Mouse (Mus musculus): ENCODE measurements around the gene Unc45b.

Gene Unc45b

DNA sequence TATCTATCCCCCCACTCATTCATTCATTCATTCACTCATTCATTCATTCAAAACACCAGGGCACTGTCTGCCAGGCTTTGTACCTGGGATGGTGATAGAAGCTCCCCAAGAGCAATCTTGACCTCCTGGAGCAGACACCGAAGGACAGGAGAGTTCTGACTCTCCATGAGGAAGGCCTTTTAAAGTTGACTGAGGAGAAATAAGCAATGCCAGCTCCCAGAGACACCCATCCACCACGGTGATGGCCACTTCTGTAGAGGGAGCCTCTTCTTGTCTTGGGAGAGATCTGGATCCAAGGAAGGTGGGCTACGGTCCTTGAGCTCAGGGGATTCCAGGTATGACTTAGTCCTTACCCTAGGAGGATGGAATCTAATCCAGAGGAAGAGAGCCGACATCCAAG lies at the start of gene Unc45b:
TSS of gene Unc45b (plus strand) at position 301 of the 400 bp plus-strand sequence.
- no peak for DNase-seq (ENCODE audit: low read depth, low spot score)

DNA sequence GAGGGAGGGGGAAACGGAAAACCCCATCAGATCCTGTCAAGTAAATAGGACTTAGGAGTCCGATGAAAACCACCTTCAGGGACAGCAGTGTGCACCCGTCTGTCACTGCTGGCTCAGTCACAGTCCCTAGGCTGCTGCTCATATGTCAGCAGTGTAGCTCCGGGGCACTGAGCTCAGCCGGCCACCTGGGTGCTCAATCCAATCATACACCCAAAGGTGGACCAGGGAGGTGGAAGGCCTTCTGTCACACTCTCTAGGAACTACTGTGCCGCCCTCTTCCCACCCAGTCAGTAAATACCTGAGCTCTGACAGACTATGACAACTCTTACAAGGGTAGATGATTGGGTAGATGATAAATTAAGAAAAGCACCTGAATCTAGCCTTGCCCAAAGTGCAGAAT lies 49.6 kb upstream of the Unc45b start:
- no peak for DNase-seq (ENCODE audit: low read depth, low spot score)

DNA sequence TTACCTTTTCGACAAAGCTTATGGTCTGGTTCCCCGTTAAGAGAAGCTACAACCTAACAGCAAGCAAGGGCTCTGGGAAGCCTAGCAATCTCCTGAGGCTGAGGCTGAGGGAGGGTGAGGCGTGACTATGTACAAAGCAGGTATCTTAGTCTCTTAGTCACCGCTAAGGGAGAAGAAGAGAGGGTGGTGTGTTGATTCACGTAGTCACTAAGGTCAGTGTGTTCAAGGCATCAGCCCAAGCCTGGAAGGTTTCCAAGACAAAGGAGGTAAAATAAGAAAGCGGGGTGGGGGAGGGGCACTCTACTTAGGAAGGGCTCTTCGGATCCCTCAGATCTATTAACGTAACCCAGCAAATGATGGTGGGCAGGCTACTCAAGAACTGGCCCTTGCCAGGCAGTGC lies 48.8 kb upstream of the Unc45b start:
- no peak for DNase-seq (ENCODE audit: low read depth, low spot score)

DNA sequence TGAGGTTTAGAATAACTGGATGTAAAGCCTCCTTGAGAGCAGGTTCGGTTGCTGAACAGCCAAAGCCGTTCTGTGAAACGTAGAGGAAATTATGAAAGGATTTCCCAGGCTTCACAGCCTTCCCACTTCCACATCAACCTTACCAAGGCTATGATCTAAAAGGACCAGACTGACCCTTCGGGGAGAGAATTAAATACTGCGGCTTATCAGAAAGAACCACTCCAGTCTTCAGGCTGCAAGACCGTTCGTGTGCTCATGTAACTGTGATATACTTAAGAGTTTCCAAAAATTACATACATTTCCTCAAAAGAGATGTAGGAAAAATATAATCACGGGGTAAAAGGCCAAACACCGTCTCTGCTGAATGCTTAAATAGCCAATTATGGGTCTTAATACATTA lies 47.7 kb upstream of the Unc45b start:
- DNase-seq (ENCODE audit: low read depth, low spot score): no peak

DNA sequence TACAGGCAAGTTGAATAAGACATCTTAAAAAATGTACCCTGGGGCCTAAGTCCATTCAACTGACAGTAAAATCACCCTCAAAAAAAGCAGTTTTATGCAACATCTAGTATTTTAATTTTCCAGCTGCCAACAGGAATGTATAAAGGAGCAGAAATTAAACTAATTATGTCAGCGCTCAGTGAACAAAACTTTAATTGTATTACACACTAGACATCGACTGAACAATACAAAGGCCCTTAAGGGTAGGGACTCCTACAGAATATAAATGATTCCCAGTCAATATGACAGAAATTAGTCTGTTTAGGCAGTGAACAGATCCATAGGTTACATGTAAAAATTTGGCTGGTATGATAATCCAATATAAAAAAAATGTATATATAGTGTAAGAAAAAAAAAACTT lies 47.3 kb upstream of the Unc45b start:
- no peak for DNase-seq (ENCODE audit: low read depth, low spot score)

DNA sequence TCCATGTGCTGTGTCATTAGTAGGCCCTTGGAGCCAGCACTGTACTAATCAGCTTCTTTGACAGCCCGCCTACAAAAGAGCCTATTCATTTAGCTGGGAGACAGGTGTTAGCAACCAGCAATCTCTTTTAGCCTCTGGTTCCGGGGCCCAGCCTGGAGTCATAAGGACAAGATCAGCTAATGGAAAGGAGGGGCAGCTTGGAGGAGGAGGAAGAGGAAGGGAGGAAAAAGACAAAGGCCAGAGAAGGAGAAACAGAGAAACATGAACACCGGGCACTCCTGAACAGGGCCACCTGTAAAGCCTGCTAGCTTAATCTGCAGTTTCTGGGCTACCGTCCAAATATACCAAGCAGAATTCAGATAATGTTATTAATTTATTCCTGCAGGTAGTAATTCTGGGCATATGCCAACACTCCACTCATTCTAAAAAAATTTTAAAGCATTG lies 46.8 kb upstream of the Unc45b start:
- no peak for DNase-seq (ENCODE audit: low read depth, low spot score)

DNA sequence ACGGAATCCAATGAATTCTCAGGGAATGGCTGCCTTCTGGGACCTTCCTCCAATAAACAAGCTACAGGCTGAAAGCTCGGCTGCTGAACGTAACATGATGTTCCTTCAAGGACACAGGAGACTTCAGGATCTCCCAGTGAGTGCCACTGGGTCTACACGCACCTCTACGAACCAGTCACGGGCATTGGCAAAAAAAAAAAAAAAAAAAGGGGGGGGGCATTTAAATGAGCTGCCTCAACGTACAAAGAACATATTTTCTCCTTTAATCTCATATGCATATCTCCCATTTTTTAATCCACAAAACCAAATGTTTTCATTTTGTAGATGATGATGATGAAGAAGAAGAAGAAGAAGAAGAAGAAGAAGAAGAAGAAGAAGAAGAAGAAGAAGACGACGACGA lies 44.4 kb upstream of the Unc45b start:
- no peak for DNase-seq (ENCODE audit: low read depth, low spot score)

DNA sequence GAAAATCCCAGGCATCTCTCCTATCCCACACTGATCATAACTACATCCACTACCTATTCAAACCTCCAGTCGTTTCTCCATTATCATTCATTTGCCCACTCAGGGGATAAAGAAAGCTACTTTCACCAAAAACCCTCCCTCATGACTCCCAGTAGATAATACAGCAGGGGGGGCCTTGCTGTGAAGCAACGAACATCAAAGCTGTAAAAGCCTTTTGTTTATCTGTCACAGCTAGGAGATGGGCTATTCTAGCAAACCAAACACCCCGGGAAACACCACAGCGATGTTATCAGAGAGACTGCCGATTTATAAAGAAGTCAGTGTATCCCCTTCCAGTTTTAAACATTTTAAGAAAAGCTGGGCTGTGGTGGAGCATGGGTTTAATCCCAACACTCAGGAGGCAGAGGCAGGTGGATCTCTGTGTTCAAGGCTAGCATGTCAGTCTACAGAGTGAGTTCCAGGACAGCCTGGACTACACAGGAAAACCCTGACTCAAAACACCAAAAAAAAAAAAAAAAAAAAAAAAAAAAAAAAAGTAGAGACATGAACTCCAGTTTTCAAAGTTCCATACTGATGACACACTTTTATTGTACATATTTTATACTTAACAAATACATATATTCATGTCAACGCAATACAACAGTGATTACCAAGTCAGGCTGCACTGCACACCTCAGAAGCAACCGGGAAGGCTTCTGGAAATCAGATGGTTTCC lies 43.3 kb upstream of the Unc45b start:
- no peak for DNase-seq (ENCODE audit: low read depth, low spot score)

DNA sequence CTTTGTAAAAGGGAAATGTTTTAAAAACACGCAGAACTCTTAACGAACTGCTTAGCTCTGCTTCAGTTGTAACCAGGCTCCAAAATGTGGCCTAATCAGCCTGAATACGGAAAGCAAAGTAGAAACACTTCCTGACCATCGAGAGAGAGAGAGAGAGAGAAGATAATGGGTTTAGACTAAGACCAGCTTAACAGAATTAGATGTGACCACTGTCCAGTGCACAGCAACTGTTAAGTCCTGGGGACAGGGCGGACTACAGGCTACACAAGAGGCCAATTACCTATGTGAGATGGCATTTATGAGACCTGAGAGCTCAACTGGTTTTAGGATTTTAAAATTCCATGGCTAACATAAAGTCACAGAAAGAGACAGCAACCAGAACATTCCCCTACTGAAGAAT lies 42.4 kb upstream of the Unc45b start:
- DNase-seq (ENCODE audit: low read depth, low spot score): no peak

DNA sequence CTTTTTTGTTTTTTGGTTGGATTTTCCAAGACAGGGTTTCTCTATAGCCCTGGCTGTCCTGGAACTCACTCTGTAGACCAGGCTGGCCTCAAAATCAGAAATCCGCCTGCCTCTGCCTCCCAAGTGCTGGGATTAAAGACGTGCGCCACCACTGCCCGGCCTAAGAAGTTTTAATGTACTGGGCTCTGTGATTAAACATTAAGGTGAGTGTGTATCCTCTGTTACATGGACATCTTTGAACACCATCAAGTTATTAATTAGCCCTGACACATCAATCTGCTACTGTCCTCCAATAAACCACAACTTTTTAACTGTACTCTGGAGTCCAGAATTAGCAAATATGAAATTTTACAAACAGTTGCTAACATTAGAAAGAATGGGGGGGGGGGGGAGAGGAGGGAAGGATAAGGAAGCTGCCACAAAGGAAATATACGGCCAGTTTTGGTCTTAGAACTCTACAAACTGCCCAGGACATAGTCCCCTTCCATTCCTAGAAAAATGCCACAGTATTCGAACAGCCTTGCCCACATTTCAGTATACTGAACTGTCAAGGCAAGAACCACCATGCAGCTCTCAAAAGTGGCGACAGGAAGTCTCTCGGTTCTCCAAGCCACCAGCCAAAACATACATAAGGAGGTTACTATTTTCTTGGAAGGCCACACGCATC lies 40.7 kb upstream of the Unc45b start:
- no peak for DNase-seq (ENCODE audit: low read depth, low spot score)

DNA sequence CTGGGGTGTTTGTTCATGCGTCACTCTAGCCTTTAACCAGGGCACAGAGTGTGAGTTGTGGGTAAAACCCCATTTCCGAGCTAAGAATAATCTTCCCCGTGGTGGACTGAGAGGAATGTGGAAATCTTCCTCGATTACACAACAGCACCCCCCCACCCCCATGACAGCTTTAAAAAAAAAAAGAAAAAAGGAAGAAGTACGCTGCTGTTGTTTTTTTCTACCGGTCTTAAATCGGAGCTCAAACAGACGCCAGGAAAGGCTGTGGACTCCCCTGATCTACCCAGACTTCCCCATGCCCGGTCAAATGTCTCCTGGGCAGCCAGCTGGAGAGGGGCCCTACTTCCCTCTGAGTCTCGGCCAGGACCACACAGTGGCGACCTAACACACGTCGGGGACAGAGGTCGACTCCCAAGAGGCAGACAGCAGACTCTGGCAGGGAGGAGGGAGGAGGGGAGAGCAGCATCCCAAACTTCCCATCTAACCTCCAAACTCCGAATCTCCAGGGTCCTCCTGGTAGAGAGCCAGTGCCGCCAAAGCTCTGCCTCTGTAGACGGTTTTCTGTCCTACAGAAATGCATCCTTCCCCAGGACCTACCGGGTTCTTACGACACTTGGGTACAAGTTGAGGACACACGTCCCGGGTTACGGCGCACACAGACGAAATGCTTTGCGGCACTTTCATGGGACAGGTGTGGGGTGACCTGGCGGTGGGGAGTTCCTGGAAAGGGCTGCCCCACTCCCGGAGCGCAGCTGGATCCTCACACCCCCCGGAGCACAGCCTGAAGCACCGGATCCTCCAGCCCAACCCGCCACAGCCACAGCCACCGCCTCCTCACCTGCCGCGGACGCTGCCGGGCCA lies 39.9 kb upstream of the Unc45b start:
- no peak for DNase-seq (ENCODE audit: low read depth, low spot score)

DNA sequence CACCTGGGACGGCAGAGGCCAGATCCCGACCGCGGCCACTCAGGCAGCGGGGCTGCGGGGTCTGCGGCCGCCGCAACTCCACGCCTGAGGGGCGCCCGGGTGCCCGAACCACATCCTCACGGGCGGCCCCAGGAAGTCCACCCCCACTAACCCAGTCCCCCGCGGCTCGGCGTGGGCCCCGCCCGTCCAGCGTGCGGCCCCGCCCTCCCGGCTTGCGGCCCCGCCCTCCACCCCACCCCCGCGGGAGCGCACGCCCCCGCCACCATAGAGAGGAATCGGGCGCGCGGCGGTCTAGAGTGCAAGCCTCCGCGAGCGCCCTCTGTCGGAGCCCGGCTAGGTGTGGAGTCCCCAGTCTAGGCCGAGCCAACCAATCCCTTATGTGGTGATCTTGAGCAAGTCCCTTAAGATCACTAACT lies 39.3 kb upstream of the Unc45b start, which contains the start of gene Rffl:
TSS of gene Rffl (minus strand) at position 180 of the 416 bp plus-strand sequence.
- peak; percentile 74 for DNase-seq (ENCODE audit: low read depth, low spot score)

DNA sequence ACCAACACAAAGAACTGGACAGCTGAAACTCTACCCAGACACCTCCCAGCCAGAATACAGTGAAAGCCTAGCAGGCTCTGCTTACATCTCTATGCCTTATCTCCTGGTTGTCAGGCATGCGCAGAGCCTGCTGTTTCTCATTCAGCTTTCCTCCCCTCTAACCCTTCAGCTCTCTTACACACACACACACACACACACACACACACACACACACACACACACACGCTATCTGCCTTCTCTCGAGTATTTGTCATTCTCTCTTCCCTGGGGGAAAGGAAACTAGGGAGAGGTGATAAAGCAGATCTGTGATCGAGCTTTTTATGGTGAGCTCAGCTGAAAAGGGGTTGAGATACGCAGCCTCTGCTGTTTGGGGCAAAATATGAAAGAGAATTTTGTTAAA lies 35.4 kb upstream of the Unc45b start:
- no peak for DNase-seq (ENCODE audit: low read depth, low spot score)

DNA sequence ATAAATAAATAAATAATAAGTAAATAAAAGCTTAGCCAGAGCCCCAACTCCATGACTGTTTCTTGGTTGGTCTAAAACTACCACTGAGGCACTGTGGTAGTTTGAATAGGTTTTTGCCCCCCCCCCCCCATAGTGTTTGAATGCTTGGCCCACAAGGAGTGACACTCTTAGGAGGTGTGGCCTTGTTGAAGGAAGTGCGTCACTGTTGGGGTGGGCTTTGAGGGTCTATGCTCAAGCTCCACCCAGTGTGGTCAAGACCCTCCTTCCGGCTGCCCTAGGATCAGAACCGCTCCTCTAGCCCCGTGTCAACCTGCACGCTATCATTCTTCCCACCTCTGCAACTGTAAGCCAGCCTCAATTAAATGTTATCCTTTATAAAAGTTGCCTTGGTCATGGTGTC lies 34.7 kb upstream of the Unc45b start:
- no peak for DNase-seq (ENCODE audit: low read depth, low spot score)

DNA sequence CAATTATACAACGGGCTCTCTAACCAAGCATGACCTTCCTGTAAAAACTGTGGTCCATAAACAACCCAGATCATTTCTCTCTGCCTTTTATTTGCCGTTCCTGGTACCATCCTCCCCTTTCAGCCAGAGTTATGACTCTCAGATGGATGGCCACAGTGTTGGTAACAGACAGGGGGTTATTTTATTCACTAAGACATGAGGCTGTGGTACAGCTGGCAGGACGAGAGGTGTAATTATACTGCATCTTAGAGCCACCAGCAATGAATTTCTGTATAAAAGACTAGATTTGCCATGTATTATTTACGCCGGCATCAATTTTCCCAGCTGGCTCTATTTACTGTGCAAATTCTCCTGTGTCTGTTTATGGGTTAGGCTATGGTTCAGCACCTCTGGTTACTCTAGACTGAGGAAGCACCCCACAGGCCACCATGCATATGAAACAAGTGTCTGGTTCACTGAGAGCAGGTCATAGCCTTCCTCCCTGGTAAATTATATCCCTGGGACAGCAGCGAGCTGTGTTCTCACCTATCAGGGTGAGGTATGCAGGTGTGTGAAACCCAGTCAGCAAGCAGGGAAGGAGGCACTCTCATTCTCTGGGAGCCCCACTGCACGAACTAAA lies 32.5 kb upstream of the Unc45b start:
- no peak for DNase-seq (ENCODE audit: low read depth, low spot score)

DNA sequence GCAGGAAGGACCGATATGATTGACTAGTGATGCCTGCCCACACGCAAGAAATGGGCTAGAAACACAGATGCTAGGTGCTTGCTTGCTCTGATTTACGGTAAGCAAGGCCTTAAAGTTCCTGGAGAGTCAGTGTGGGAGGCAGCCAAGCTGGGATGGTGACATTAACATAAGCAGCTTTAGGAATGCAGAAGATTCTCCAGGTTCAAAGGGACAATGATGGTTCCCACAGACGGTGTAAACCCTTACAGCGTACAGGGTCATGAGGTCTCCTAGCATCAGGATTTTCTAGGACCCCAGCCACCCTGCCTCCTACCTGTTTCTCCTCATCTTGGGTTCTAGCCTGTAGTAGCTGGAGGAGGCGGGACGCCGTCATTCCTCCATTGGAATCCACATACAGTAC lies 27.2 kb upstream of the Unc45b start:
- DNase-seq (ENCODE audit: low read depth, low spot score): no peak

DNA sequence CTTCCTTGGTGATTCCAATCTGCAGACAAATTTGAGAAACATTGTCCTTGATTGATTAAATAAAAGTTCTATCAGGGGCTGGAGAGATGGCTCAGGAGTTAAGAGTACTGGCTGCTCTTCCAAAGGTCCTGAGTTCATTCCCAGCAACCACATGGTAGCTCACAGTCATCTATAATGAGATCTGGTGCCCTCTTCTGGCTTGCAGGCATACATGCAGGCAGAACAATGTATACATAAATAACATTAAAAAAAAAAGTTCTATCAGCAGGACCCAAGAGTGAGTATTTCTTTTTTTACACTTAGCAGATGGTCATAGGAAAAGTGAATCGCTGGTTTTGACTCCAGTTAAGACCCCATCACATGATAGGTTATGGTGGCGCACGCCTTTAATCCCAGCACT lies 23.8 kb upstream of the Unc45b start:
- no peak for DNase-seq (ENCODE audit: low read depth, low spot score)

DNA sequence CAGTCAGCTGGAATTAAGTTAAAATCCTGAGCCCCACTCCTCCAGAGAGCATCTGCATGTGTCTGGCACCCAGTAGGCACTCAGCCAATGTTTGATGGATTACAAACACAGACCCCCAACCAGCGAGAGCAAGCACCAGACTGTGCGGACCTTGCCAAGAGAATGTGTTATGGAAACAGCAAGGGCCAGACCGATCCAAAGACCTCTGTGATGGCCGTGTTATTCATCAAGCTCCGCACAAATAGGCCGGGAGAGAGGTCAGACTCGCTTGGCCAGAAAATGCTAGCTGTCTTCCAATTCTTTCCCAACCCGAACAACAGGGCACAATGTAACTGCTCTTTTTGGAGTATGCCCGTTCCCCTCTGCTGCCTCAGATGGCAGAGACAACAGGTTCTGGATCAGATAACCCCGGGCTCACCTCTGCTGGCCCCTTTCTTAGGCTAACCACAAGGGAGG lies 21.8 kb upstream of the Unc45b start:
- DNase-seq (ENCODE audit: low read depth, low spot score): no peak

DNA sequence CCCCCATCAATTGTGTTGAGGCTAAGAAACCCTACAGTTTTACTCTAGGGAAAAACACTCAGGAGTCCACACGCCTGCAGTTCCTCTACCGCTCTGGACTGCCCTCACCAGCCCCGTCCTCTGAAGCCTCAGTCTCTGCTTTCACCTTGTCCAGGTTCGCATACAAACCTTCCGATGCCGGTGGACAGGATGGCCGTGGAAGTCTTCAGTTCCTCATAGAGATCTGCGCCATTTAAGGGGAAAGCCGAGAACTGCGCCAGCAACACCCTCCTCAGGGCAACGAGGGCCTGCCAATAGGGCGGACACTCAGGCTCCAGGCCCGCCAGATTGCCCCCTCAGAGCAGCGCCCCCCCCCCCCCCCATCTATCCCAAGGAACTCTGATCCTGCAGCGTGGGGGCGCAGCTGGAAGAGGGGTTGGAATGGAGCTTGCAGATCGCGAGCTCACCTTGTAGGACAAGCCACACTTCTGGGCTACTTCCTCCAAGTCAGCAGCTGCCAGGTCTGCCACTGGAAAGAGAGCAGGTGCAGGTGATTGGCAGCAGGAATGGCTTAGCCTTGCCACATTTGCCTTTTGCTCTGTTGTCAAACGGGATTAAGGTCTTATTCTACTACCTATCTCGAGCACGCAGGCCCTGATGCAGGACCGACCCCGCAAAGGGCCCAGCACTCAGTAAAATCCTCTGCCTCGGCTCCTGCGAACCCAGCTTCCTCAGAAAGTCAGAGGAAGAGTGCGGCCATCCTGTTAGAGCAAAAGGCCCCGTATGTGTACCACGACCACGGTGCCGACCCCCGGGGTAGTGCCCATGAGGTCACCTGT lies 20.6 kb upstream of the Unc45b start:
- no peak for DNase-seq (ENCODE audit: low read depth, low spot score)

DNA sequence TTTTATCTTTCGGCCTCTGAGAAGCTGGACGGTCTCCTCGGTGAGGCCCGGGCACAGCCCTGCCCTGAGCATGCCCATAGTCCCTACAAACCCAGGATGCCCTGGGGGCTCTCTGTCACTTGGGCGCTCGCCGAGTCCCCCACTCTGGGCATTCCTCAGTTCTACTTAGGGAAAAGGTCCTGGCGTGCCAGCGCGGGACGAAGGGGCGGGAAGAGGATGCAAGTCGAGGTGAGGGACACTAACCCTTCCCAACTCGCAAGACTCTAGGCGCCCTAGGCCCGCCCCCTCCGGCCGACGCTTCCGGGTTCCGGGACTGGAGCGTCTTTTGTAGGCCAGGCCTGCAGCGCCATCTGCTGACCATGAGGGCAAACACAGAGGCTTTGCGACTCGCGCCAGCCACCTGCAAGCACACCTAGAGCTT lies 20.0 kb upstream of the Unc45b start, which contains the start of gene Rad51d:
TSS of gene Rad51d (minus strand) at position 273 of the 421 bp plus-strand sequence.
- peak; percentile 87 for DNase-seq (ENCODE audit: low read depth, low spot score)

DNA sequence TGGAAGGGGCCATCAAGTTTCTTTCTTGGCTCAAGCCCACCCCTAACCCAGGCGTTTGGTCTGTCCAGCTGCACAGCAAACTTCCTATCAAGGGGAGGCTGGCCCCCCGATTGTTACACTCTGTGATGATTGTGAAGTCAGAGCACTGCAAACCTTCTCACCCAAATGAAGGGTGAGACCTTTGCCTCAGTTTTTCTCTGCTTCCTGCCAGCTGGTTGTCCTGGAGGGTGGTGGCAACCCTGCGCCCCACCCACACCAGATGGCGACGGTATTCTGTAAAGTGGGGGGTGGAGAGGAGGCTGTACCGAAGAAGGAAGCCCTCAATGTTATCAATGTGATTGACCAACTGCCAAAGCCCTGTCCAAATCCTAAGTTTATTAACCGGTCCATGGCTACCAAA lies 18.4 kb upstream of the Unc45b start, which contains the start of gene Fndc8:
TSS of gene Fndc8 (plus strand) at position 189 of the 400 bp plus-strand sequence.
- no peak for DNase-seq (ENCODE audit: low read depth, low spot score)
